Mouse (Mus musculus) small intestine, adult 2 months (tissue): ENCODE data around the gene Dock6. TPM values are rescaled to one million over a fixed set of nuclear protein-coding genes. Genes with fewer than 3 reads are reported as not detected.

Experiments
- H3K27ac ChIP-seq: fragments of 200-500 bp; 2 replicates; pipeline ENCODE4 v1.5.1; 2012; ENCODE audit warnings: low read depth, low read length, control low read depth, inconsistent platforms; ENCODE audit not compliant: insufficient read depth
- H3K27me3 ChIP-seq: fragments of 200-500 bp; 2 replicates; pipeline ENCODE4 v1.6.1; 2012; ENCODE audit warnings: mild to moderate bottlenecking, moderate library complexity, low read length, inconsistent platforms; ENCODE audit not compliant: control insufficient read depth, insufficient read depth
- H3K36me3 ChIP-seq: fragments of 200-500 bp; 2 replicates; pipeline ENCODE4 v1.6.1; 2012; ENCODE audit warnings: mild to moderate bottlenecking, low read length, control low read depth, inconsistent platforms; ENCODE audit not compliant: control insufficient read depth, insufficient read depth
- H3K4me1 ChIP-seq: fragments of 200-500 bp; 2 replicates; pipeline ENCODE4 v1.6.1; 2012; ENCODE audit warnings: low read length, inconsistent platforms, mixed read lengths; ENCODE audit not compliant: control insufficient read depth, insufficient read depth, insufficient read length
- H3K4me3 ChIP-seq: fragments of 200-500 bp; 2 replicates; pipeline ENCODE4 v1.5.1; 2012; ENCODE audit warnings: low read depth, mild to moderate bottlenecking, control low read depth, inconsistent platforms, low read length, moderate library complexity
- CTCF ChIP-seq: fragments of 200-500 bp; IDR thresholded peaks from 2 replicates; pipeline ENCODE4 v1.5.1; 2012; ENCODE audit warnings: low read depth, mild to moderate bottlenecking, control low read depth, inconsistent platforms, low read length, moderate library complexity, mixed read lengths; ENCODE audit not compliant: insufficient replicate concordance, insufficient read length; ENCODE audit errors: extremely low read depth
- POLR2A ChIP-seq: fragments of 200-500 bp; IDR thresholded peaks from 2 replicates; pipeline ENCODE4 v1.6.1; 2012; ENCODE audit warnings: low read depth, mild to moderate bottlenecking, control low read depth, inconsistent platforms, low read length, moderate library complexity
- WGBS: fragments of 180-500 bp; shearing (Covaris S2); methylation state at CpG from one replicate; pipeline ENCODE4 v1.1.7; 2018; 5-methylcytosine and 5-hydroxymethylcytosine counted together
- polyA plus RNA-seq: library from polyadenylated mRNA; depleted of rRNA; stranded (reverse); fragments of >200 nt; gene quantifications from 2 replicates; pipeline ENCODE4 v1.2.3, GENCODE M21; 2012

Gene Dock6
- polyA plus RNA-seq, 1 experiment: 73.5 TPM

GRCm38 (mm10) chr9:21835258-21835912 is 17.1 kb downstream of the Dock6 start, which contains the start of gene Angptl8:
Gene Angptl8 (plus strand): TSS chr9:21835510.
- 27% methylated on average over 15 of the region's 15 CpGs for WGBS
- H3K4me1 ChIP-seq: peaks cover 6% of the 10 kb centered on the region
- H3K27me3 ChIP-seq: no peaks in the 10 kb centered on the region
- TF ChIP-seq CTCF (no peak), POLR2A (peak; percentile 40; the same call in 1 of the 2 replicates)
- peak within 1 kb of the TSS; percentile 61 for H3K27ac ChIP-seq
- peak within 1 kb of the TSS; percentile 61 for H3K4me3 ChIP-seq
- H3K36me3 ChIP-seq: peaks cover 19% of the 10 kb centered on the region; the same call in 1 of the 2 replicates

DNA sequence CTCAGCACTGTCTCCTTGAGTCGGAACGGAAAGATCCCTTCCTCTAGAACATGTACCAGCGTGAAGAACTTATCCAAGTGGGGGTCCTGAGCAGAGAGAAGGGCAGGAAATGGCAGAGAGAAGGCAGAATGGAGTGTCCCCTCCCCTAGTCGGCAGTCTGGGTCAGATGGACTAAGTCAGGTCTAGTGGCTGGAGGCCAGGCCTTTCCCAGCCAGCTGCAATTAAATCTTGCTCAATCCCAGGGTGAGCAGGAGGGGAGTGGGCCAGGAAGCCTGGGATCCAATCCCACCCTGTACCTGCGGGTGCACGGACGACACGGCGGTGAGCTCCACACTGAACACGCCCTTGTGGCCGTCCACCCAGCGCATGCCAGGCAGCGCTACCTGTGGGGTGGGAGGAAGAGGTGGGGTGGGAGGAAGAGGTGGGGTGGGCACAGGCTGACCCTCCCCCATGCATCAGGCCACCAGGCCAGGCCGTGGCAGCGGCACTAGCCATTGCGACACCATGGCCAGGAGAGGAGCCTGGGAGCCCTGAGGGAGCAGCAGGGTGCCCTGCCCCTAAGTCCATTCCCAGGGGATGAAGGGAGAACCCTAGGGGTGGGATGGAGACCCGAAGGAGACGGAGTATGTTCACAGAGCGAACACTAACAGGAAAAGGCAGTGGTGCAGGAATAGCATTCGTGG is 20.7 kb downstream of the Dock6 start:
- peaks cover 6% of the 10 kb centered on the region; the same call in 1 of the 2 replicates for H3K4me1 ChIP-seq
- WGBS: 81% methylated on average over 20 of the region's 20 CpGs
- H3K4me3 ChIP-seq: no peak overlapping the region
- H3K27me3 ChIP-seq: no peaks in the 10 kb centered on the region
- no peak overlapping the region for H3K27ac ChIP-seq
- TF ChIP-seq CTCF: no peak
- no peak for TF ChIP-seq POLR2A
- H3K36me3 ChIP-seq: peaks cover 12% of the 10 kb centered on the region; the same call in 1 of the 2 replicates

- Histone ChIP-seq H3K4me1 (peaks cover 6% of the 10 kb centered on the region; the same call in 1 of the 2 replicates), H3K4me3 (no peak overlapping the region), H3K27ac (no peak overlapping the region), H3K27me3 (no peaks in the 10 kb centered on the region), H3K36me3 (0 out of 2 replicates have a peak, but pooled peaks cover 10% of the 10 kb centered on the region)
- WGBS: 86% methylated on average over 11 of the region's 11 CpGs
- TF ChIP-seq CTCF (no peak), POLR2A (no peak)
Measured at GRCm38 (mm10) chr9:21830936-21831335, 21.5 kb downstream of the Dock6 start.

GRCm38 (mm10) chr9:21830461-21830850 is 22.0 kb downstream of the Dock6 start:
- WGBS: 86% methylated on average over 5 of the region's 5 CpGs
- Histone ChIP-seq H3K4me3 (no peak overlapping the region), H3K4me1 (peaks cover 4% of the 10 kb centered on the region; the same call in 1 of the 2 replicates), H3K36me3 (0 out of 2 replicates have a peak, but pooled peaks cover 10% of the 10 kb centered on the region), H3K27me3 (no peaks in the 10 kb centered on the region), H3K27ac (no peak overlapping the region)
- TF ChIP-seq CTCF (no peak), POLR2A (no peak)

- no peak overlapping the region for H3K4me3 ChIP-seq
- 0 out of 2 replicates have a peak, but pooled peaks cover 10% of the 10 kb centered on the region for H3K36me3 ChIP-seq
- peaks cover 1% of the 10 kb centered on the region; the same call in 1 of the 2 replicates for H3K4me1 ChIP-seq
- H3K27ac ChIP-seq: no peak overlapping the region
- WGBS: 90% methylated on average over 14 of the region's 14 CpGs
- H3K27me3 ChIP-seq: no peaks in the 10 kb centered on the region
- TF ChIP-seq CTCF (no peak), POLR2A (no peak)
Measured at GRCm38 (mm10) chr9:21829834-21830460, 22.5 kb downstream of the Dock6 start.

DNA sequence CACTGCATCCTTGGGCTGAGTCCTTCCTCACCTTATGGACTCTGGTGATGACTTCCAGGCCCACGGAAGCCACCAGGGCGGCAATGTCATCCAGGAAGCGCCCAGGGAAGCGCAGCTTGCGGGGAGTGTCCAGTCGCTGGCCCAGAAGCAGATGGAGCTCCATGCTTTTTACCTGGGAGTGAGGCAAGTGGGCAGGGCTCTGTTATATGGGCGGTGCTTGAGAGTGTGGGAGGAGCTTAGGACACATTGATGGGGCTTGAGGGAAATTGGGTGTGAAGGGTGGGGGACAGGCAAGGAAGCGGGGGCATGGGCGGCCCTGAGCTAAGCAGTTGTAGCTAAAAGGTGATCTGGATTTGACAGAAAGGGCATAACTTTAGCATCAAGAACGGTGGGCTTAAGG is 28.1 kb downstream of the Dock6 start:
- H3K27me3 ChIP-seq: no peaks in the 10 kb centered on the region

DNA sequence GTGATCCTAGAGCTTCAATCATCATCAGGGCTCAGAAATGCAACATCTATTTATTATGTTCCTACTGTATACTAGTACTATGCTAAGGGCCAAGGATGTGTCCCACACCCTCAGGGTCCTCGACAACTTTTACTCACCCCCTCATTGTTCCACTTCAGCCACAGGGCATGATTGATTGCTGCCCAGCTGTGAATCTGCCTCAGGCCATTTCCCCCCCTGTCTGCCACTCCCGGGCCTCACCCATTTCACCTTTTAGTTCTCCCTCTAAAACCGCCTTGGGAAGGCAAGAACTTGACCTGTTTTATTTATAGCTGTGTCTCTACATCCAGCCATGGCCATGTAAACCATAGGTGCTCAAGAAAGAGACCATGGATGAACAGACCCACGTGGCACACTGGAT is 28.5 kb downstream of the Dock6 start:
- TF ChIP-seq CTCF: no peak
- TF ChIP-seq POLR2A: no peak
- H3K36me3 ChIP-seq: no peaks in the 10 kb centered on the region
- H3K4me1 ChIP-seq: no peaks in the 10 kb centered on the region
- no peaks in the 10 kb centered on the region for H3K27me3 ChIP-seq
- H3K4me3 ChIP-seq: no peak overlapping the region
- H3K27ac ChIP-seq: no peak overlapping the region
- WGBS: 63% methylated on average over 4 of the region's 4 CpGs

More for the DNA sequence above, 28.1 kb downstream of the Dock6 start:
- no peak for TF ChIP-seq CTCF
- no peak for TF ChIP-seq POLR2A
- H3K27ac ChIP-seq: no peak overlapping the region
- H3K4me1 ChIP-seq: no peaks in the 10 kb centered on the region
- H3K4me3 ChIP-seq: no peak overlapping the region
- 0 out of 2 replicates have a peak, but pooled peaks cover under 1% of the 10 kb centered on the region for H3K36me3 ChIP-seq
- 82% methylated on average over 10 of the region's 10 CpGs for WGBS
